Mouse (Mus musculus) heart, postnatal 0 days (tissue): ENCODE measurements at regions not wholly inside any gene's neighbourhood (a gene's known extent, or its start where the extent isn't known, plus 50 kb on each side); places are given as distances from the start of the nearest gene placed in this dataset.

Experiments
- CTCF ChIP-seq: IDR thresholded peaks from 2 replicates; pipeline ENCODE4 v1.5.1; 2016; ENCODE audit warnings: antibody characterized with exemption, control low read depth, low read depth
- EP300 ChIP-seq: IDR thresholded peaks from 2 replicates; pipeline ENCODE4 v1.6.1; 2016; ENCODE audit warnings: antibody characterized with exemption, low read depth

DNA sequence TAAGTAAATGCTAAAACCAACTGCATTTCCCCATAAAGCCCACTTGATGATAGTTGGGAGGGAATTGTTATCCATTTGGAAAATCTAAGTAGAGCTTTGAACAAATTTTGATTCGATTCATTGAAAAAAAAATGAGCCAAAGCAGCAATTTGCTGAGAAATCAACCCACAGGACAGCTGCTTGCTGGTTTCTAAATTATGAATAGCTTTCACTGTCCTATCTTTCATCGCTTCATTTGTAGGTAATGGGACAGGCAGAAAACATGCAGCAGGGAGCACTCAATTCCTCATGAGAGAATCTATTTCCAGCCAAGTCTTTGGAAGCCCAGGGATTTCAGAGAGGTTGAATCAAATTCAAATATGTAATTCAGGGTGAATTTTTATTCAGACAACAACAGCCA is 161.5 kb downstream of the Gm11077 start:
- no peak for TF ChIP-seq CTCF
- TF ChIP-seq EP300 = no peak
